Mouse (Mus musculus) megakaryocyte-erythroid progenitor cell, adult 5 weeks (primary cell): ENCODE data around the gene Olfr930. TPM values are rescaled to one million over a fixed set of nuclear protein-coding genes. Genes with fewer than 3 reads are reported as not detected.

ENCODE experiments used
- polyA plus RNA-seq: library from polyadenylated mRNA; stranded (reverse); fragments of >175 nt; gene quantifications from 2 replicates; pipeline ENCODE4 v1.2.3, GENCODE M21; 2012

The Olfr930 gene
- not detected in 2 replicates for polyA plus RNA-seq

GRCm38 (mm10) chr9:38929509-38929908 lies at the start of gene Olfr930:
TSS of gene Olfr930 (plus strand) at chr9:38929809.

GRCm38 (mm10) chr9:38972013-38972412 lies 42.4 kb downstream of the Olfr930 start, which contains the start of gene Olfr933:
TSS of gene Olfr933 (plus strand) at chr9:38972313.

Other genes starting within 250 kb of the Olfr930 start
- gene Olfr919, start 226.1 kb upstream of the Olfr930 start, polyA plus RNA-seq, result not detected in 2 replicates
- gene Vwa5a, start 211.5 kb upstream of the Olfr930 start, polyA plus RNA-seq, result 0.67 and 1.2 TPM in 2 replicates
- 0.03 TPM in 1 of 2 replicates, not detected in the other for gene Olfr920, start 177.5 kb upstream of the Olfr930 start, polyA plus RNA-seq
- not detected in 2 replicates for gene Olfr921, start 156.7 kb upstream of the Olfr930 start, polyA plus RNA-seq
- not detected in 2 replicates for gene Olfr922, start 115.2 kb upstream of the Olfr930 start, polyA plus RNA-seq
- not detected in 2 replicates for gene Olfr923, start 103.3 kb upstream of the Olfr930 start, polyA plus RNA-seq
- not detected in 2 replicates for gene Olfr924, start 85.4 kb upstream of the Olfr930 start, polyA plus RNA-seq
- gene Olfr26, start 74.7 kb upstream of the Olfr930 start, polyA plus RNA-seq, result not detected in 2 replicates
- gene Olfr926, start 52.7 kb upstream of the Olfr930 start, polyA plus RNA-seq, result 0.11 TPM in 1 of 2 replicates, not detected in the other
- gene Olfr933, start 42.5 kb downstream of the Olfr930 start, polyA plus RNA-seq, result not detected in 2 replicates
- gene Olfr934, start 58.5 kb downstream of the Olfr930 start, polyA plus RNA-seq, result not detected in 2 replicates
- gene Olfr935, start 69.9 kb downstream of the Olfr930 start, polyA plus RNA-seq, result not detected in 2 replicates
- not detected in 2 replicates for gene Olfr146, start 93.6 kb downstream of the Olfr930 start, polyA plus RNA-seq
- not detected in 2 replicates for gene Olfr937, start 135.1 kb downstream of the Olfr930 start, polyA plus RNA-seq
- not detected in 2 replicates for gene Olfr938, start 149.1 kb downstream of the Olfr930 start, polyA plus RNA-seq
- not detected in 2 replicates for gene Olfr27, start 198.3 kb downstream of the Olfr930 start, polyA plus RNA-seq
- gene Olfr943, start 236.5 kb downstream of the Olfr930 start, polyA plus RNA-seq, result not detected in 2 replicates